Mouse (Mus musculus) midbrain, embryonic 14.5 days (tissue): ENCODE results near the gene Dnajc7. TPM values are rescaled to one million over a fixed set of nuclear protein-coding genes. Genes with fewer than 3 reads are reported as not detected.
"Not testable (repeated sequence)": the region's sequence is repeated elsewhere in the genome, so short reads cannot be mapped to it uniquely, and the experiment has no call there.

Experiments used
- ATAC-seq: fragments of 200-750 bp; cut with Nextera tagmentation; 2 replicates; pipeline ENCODE4 v1.8.0; 2017; ENCODE audit warnings: moderate number of reproducible peaks, moderate library complexity; ENCODE audit not compliant: low FRiP score, low TSS enrichment
- DNase-seq: peaks from one replicate; pipeline ENCODE4 v3.0.0-alpha.2; 2015
- H3K27ac ChIP-seq: fragments of 300-500 bp; sonication (generic); replicated peaks from 2 replicates; pipeline ENCODE4 v1.5.1; 2014; ENCODE audit warnings: mild to moderate bottlenecking, low read depth, low read length, moderate library complexity
- H3K27me3 ChIP-seq: fragments of 300-500 bp; sonication (generic); 2 replicates; pipeline ENCODE4 v1.6.1; 2014; ENCODE audit warnings: low read length, control low read depth, mixed read lengths; ENCODE audit not compliant: control insufficient read depth, insufficient read depth
- H3K36me3 ChIP-seq: fragments of 300-500 bp; sonication (generic); 2 replicates; pipeline ENCODE4 v1.6.1; 2014; ENCODE audit warnings: low read length, control low read depth; ENCODE audit not compliant: control insufficient read depth, insufficient read depth
- H3K4me1 ChIP-seq: fragments of 300-500 bp; sonication (generic); 2 replicates; pipeline ENCODE4 v1.6.1; 2014; ENCODE audit warnings: mild to moderate bottlenecking, antibody characterized with exemption, low read length, control low read depth; ENCODE audit not compliant: control insufficient read depth, insufficient read depth
- H3K4me2 ChIP-seq: fragments of 300-500 bp; sonication (generic); 2 replicates; pipeline ENCODE4 v1.6.1; 2014; ENCODE audit warnings: mild to moderate bottlenecking, low read length, moderate library complexity
- H3K4me3 ChIP-seq: fragments of 300-500 bp; sonication (generic); replicated peaks from 2 replicates; pipeline ENCODE4 v1.5.1; 2014; ENCODE audit warnings: low read depth, low read length
- H3K9ac ChIP-seq: fragments of 300-500 bp; sonication (generic); replicated peaks from 2 replicates; pipeline ENCODE4 v1.6.1; 2014; ENCODE audit warnings: mild to moderate bottlenecking, low read length, moderate library complexity
- H3K9me3 ChIP-seq: fragments of 300-500 bp; sonication (generic); 2 replicates; pipeline ENCODE4 v1.6.1; 2016; ENCODE audit warnings: low read length, control low read depth, mixed read lengths; ENCODE audit not compliant: control insufficient read depth
- WGBS: fragments of 180-500 bp; shearing (Covaris S2); extraction: QIAGEN DNeasy Blood & Tissue Kit; methylation state at CpG from one replicate; pipeline ENCODE4 v1.1.7; 2014; 5-methylcytosine and 5-hydroxymethylcytosine counted together
- polyA plus RNA-seq: library from polyadenylated mRNA; unstranded; fragments of >200 nt; fragmentation: Nextera tagmentation; extraction: Ambion mirVana; gene quantifications from 2 replicates; pipeline ENCODE4 v1.2.1, GENCODE M21; 2014

Gene Dnajc7
- polyA plus RNA-seq, 1 experiment from 2014 or later = 93.7 TPM

DNA sequence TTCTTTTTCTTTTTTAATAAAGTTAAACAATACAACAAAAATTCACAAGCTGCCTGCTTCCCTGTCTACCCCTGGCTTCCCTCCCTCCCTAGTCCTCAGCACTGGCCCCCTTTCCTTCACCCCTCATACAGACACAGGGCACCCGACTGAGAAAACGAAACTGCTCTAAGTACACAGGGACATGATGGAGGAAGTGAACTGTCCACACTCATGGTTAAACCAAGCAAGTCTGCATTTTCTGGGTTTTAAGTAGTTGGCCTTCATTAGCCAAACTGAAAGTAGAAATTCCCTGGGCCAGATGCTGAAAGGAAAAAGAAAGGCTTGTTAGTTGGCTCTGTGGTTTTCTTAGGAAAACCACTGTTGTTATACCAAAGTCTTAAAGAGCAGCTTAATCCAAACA lies 37.1 kb downstream of the Dnajc7 start:
- 98% methylated on average over 2 of the region's 2 CpGs for WGBS
- Histone ChIP-seq H3K27ac (no peak overlapping the region), H3K27me3 (no peaks in the 10 kb centered on the region), H3K9ac (no peak overlapping the region), H3K4me2 (no peak overlapping the region), H3K4me1 (no peaks in the 10 kb centered on the region), H3K9me3 (no peaks in the 10 kb centered on the region), H3K36me3 (peaks cover 93% of the 10 kb centered on the region), H3K4me3 (no peak overlapping the region)
- ATAC-seq (no peak), DNase-seq (no peak)

DNA sequence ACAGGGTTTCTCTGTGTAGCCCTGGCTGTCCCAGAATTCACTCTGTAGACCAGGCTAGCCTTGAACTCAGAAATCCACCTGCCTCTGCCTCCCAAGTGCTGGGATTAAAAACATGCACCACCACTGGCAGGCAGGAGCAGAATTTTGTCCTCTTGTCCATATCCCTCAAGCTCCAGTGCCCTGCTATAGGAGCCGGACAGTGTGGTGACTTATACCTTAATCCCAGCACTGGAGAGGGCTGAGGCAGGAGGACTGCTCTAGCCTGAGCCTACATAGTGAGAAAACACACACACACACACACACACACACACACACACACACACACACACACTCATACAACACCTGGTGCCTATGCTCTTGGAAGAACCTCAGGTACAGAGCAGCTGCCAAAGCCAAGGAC lies 37.6 kb downstream of the Dnajc7 start:
- ATAC-seq, H3K4me3 ChIP-seq, H3K4me2 ChIP-seq, H3K27me3 ChIP-seq, H3K4me1 ChIP-seq, H3K9me3 ChIP-seq, H3K9ac ChIP-seq, H3K27ac ChIP-seq, DNase-seq: not testable (repeated sequence)
- WGBS = 96% methylated on average over 1 of the region's 1 CpGs
- H3K36me3 ChIP-seq = peaks cover 88% of the 10 kb centered on the region

DNA sequence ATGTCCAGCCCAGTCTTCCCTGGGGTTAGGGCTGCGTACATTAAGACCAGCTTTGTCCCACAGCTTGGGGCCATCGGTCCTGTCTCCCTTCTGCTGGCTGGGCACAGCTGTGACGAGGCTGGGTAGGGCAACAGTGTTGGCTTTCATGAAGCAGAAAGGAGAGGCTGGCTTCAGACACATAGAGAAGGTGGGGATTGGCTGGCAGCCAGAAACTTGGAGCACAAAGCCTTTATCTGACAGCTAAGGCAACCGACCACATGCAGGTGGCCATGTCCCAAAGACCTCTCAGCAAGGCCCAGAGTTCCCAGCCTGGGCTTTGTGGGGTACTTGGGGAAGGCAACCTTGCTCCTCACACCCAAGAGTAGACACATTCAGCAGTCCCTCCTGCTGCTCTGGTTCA lies 38.2 kb downstream of the Dnajc7 start:
- Histone ChIP-seq H3K9ac (no peak overlapping the region), H3K4me2 (no peak overlapping the region), H3K27me3 (no peaks in the 10 kb centered on the region), H3K4me3 (no peak overlapping the region), H3K9me3 (no peaks in the 10 kb centered on the region), H3K36me3 (peaks cover 82% of the 10 kb centered on the region), H3K4me1 (no peaks in the 10 kb centered on the region), H3K27ac (no peak overlapping the region)
- ATAC-seq = no peak
- WGBS = 63% methylated on average over 4 of the region's 4 CpGs
- peak; percentile 44 for DNase-seq

DNA sequence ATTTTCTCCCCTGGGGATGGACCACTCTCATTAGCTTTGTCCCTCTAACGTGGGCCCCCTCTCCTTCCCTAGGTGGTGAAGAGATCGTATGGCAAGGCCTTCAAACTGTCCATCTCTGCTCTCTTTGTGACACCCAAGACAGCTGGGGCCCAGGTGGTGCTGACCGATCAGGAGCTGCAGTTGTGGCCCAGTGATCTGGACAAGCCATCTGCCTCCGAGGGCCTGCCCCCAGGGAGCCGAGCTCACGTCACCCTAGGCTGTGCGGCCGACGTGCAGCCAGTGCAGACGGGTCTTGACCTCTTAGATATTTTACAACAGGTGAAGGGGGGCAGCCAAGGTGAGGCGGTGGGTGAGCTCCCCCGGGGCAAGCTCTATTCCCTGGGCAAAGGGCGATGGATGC lies 39.7 kb downstream of the Dnajc7 start:
- H3K36me3 ChIP-seq = peaks cover 67% of the 10 kb centered on the region
- no peak overlapping the region for H3K4me3 ChIP-seq
- H3K4me2 ChIP-seq = no peak overlapping the region
- no peak overlapping the region for H3K27ac ChIP-seq
- H3K9ac ChIP-seq = no peak overlapping the region
- ATAC-seq = no peak
- no peaks in the 10 kb centered on the region for H3K27me3 ChIP-seq
- no peaks in the 10 kb centered on the region for H3K9me3 ChIP-seq
- no peak for DNase-seq
- WGBS = 90% methylated on average over 13 of the region's 13 CpGs
- peaks cover 7% of the 10 kb centered on the region for H3K4me1 ChIP-seq

DNA sequence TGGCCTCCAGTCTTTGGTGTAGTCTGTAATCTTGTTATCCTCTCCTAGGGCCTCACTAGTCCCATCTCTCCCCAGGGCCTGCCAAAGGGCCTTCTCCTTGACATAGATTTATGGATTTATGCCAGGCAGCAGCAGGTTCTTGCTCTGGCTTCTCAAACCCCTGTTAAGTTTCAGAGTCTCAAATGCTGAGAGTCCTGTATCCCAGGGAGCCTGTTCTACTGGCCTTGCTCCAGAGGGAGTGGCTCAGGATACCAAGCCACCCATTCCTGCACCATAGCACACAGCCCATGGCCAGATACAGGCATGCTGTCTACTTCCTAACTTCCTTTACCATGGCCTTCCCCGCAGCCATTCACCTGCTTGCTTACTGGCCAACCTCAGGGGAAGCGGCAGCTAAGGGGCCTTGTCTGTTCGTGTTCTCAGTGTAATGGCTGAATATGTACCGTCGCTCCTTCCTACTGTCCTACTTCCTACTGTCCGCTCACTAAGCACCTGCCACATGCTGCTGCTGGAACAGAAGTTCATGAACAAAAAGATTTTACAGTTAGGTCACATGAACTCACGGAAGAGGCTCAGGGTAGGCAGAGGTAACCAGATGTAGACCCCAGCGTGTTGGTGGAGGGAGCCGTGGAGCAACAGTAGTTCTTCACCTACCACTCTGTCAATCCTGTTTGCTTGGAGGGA lies 40.7 kb downstream of the Dnajc7 start:
- Histone ChIP-seq H3K9ac (no peak overlapping the region), H3K4me3 (no peak overlapping the region), H3K4me2 (no peak overlapping the region), H3K4me1 (peaks cover 10% of the 10 kb centered on the region), H3K27me3 (no peaks in the 10 kb centered on the region), H3K27ac (no peak overlapping the region), H3K36me3 (peaks cover 57% of the 10 kb centered on the region), H3K9me3 (no peaks in the 10 kb centered on the region)
- DNase-seq = no peak
- ATAC-seq = no peak
- 94% methylated on average over 9 of the region's 9 CpGs for WGBS

DNA sequence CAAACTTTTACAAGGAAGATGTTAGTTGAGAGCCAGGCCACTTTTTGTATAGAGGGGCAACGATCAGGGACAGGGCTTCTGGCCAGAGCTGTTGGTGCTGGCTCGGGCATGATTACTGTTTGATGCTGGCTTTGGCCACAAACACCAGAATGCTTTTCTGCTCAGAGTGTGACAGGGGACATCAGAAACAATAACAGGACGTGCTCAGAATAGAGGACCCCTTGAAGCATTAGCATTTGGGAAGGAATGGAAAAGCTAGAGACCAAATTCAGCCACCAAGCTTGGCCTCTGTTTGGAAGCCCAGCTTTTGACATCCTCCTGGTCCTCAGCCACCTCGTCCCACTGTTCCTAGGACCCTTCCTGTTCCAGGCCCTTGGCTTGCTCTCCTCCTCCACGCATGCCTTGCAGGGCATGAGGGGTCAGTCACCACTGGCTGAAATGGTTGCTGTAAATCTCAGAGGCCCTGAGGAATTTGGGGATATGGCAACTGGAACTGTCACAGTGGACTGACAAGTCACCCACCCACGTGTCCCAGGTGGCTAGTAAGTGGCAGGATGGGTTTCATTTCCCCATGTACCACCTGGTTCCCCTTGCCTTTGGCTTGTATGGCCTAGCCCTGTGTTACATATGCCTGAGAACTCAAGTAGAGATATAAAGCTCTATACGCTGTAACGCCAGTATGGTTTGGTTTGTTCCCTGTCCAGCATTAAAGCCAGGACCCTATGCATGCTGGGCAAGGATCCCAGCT lies 41.9 kb downstream of the Dnajc7 start:
- H3K27ac ChIP-seq = no peak overlapping the region
- peaks cover 44% of the 10 kb centered on the region for H3K36me3 ChIP-seq
- H3K9me3 ChIP-seq = no peaks in the 10 kb centered on the region
- ATAC-seq = no peak
- peaks cover 10% of the 10 kb centered on the region for H3K4me1 ChIP-seq
- no peak overlapping the region for H3K4me3 ChIP-seq
- H3K27me3 ChIP-seq = no peaks in the 10 kb centered on the region
- H3K4me2 ChIP-seq = no peak overlapping the region
- H3K9ac ChIP-seq = no peak overlapping the region
- WGBS = 82% methylated on average over 8 of the region's 8 CpGs
- DNase-seq = no peak

DNA sequence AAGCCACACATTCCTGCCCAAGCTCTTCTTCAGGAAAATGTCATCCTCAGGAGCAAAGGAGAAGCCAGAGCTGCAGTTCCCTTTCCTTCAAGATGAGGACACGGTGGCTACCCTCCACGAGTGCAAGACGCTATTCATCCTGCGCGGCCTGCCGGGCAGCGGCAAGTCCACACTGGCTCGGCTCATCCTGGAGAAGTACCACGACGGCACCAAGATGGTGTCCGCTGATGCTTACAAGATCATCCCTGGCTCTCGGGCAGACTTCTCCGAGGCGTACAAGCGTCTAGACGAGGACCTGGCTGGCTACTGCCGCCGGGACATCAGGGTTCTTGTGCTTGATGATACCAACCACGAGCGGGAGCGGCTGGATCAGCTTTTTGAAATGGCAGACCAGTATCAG lies 43.7 kb downstream of the Dnajc7 start:
- no peaks in the 10 kb centered on the region for H3K9me3 ChIP-seq
- H3K36me3 ChIP-seq = peaks cover 27% of the 10 kb centered on the region
- H3K4me2 ChIP-seq = peak overlapping the region; percentile 80; the same call in 1 of the 2 replicates
- H3K9ac ChIP-seq = no peak overlapping the region
- no peak overlapping the region for H3K4me3 ChIP-seq
- peaks cover 12% of the 10 kb centered on the region for H3K4me1 ChIP-seq
- 64% methylated on average over 21 of the region's 21 CpGs for WGBS
- peaks cover 5% of the 10 kb centered on the region; the same call in 1 of the 2 replicates for H3K27me3 ChIP-seq
- H3K27ac ChIP-seq = no peak overlapping the region
- ATAC-seq (no peak), DNase-seq (no peak)

DNA sequence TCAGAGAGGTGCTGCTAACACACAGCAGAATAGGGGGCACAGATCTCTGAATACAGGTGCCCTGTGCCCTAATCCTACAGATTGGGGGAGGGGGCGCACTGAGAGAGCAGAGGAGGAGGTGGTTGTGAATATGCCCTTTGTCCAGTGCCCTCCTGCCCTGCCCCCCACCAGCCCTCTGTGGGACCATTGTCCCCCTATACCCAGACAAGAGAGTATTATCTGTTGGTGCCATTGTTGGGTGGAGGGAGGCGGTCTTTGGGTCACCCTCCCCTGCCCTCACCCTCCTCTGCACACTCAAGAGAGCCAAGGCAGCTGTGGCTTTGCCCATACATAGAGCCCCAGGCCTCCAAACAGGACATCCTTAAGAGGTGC lies 44.5 kb downstream of the Dnajc7 start:
- ATAC-seq = no peak
- peaks cover 5% of the 10 kb centered on the region; the same call in 1 of the 2 replicates for H3K27me3 ChIP-seq

More for the DNA sequence above, 44.5 kb downstream of the Dnajc7 start:
- Histone ChIP-seq H3K4me1 (peaks cover 19% of the 10 kb centered on the region), H3K9ac (peak overlapping the region; percentile 56), H3K27ac (peak overlapping the region; percentile 66; the same call in 1 of the 2 replicates), H3K4me3 (peak overlapping the region; percentile 51), H3K4me2 (peak overlapping the region; percentile 80), H3K36me3 (peaks cover 19% of the 10 kb centered on the region), H3K9me3 (no peaks in the 10 kb centered on the region)
- DNase-seq = no peak
- WGBS = 15% methylated on average over 2 of the region's 2 CpGs
